Mouse (Mus musculus): Measurements from ENCODE around the gene Cd47. TPM values are rescaled to one million over a fixed set of nuclear protein-coding genes. Genes with fewer than 3 reads are reported as not detected.

Cd47 gene
- total RNA-seq (2014; rRNA removed) (87.7 and 99.9 TPM in 2 replicates), polyA plus RNA-seq (2012; rRNA removed) (34.7 and 40.3 TPM in 2 replicates)

DNA sequence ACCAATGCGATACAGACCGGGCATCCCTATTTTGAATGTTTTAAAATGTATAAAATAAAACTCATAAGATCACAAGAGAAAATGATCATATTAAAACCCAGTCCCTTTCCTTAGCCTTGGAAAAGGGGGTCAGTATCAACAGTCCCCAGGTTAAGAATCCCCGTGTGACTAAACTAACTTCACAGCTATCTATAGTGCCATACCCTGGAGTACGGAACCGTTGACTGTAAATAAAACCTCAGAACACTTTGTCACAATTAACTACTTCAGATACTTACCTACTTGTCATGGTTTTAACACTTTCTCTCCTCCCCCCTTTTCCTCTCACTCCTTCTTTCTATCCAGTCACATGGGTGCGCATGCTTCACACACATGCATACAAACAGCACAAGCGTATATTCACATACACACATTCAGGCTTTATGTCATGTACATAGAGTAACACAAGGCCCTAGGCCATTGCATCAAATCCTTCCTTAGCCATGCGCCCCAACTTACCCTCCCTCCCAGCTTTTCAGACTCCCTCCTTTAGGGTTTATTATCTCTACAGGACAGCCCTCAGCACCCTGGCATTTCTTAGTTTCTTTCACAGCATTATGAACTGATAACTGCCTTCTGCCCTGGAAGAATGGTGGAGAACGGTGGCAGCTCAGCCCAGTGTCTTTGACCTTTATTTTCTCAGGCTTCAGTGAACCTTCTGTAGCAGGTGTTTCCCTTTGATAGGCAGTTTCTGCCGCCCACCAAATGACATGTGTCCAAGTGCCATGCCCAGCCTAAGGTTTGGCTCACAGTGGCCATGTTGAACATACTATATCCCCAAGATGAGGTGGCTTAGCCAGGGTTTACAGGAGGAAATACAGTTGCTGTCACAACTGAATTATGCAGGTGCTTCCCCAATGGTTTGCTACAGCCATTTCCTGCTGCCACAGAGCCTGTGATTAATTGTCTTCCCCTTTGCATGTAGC is at the start of gene Cd47:
Cd47 (plus strand) TSS at position 937 of the 965 bp plus-strand sequence.
- no peak within 1 kb of the TSS for H3K9ac ChIP-seq (ENCODE audit: low read depth, low read length)
- no peak within 1 kb of the TSS for H3K4me3 ChIP-seq (ENCODE audit: insufficient read depth, low read depth, low read length)
- H3K79me2 ChIP-seq (ENCODE audit: control insufficient read depth, insufficient read depth, low read length) = no peaks in the 10 kb centered on the region
- no peaks in the 10 kb centered on the region for H3K4me1 ChIP-seq (ENCODE audit: control insufficient read depth, insufficient read depth, low read length)
- H3K27ac ChIP-seq (replicated peaks; ENCODE audit: insufficient read depth, low read depth, low read length) = no peak within 1 kb of the TSS; the same call in 1 of the 2 replicates
- no peaks in the 10 kb centered on the region for H3K36me3 ChIP-seq (ENCODE audit: control insufficient read depth, insufficient read depth, low read length)
- TF ChIP-seq POLR2A (IDR thresholded peaks at IDR 0.05; ENCODE audit: extremely low read depth, insufficient read depth, low read length) (no peak), CTCF (IDR thresholded peaks at IDR 0.05; ENCODE audit: low read depth, low read length) (no peak)
- no peak for DNase-seq (ENCODE audit: extremely low read depth, low read depth, low spot score)
- no peaks in the 10 kb centered on the region for H3K27me3 ChIP-seq (ENCODE audit: control insufficient read depth, insufficient read depth, low read length)
- WGBS = 90% methylated on average over 10 of the region's 10 CpGs

DNA sequence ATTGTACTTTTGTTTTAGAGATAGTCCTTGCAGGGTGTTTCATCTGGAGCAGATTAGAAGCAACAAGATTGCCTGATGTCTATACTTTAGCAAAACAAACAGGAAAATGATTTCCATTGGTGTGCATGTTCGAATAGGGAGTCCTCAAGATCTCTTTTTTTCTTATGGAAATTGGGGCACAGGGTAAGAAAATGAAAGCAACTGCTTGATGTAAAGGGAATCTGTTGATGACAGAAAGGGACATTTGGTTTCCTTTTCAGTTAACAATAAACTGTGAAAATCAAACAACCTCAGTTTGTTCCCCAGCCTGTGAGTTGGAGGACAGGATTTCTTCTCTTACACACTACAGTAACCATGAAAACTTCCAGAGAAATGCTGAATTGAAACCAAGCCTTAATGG is 47.4 kb upstream of the Cd47 start:
- Histone ChIP-seq H3K27ac (replicated peaks; ENCODE audit: insufficient read depth, low read depth, low read length) (no peak overlapping the region), H3K36me3 (ENCODE audit: control insufficient read depth, insufficient read depth, low read length) (no peaks in the 10 kb centered on the region), H3K4me3 (ENCODE audit: insufficient read depth, low read depth, low read length) (no peak overlapping the region), H3K79me2 (ENCODE audit: control insufficient read depth, insufficient read depth, low read length) (no peaks in the 10 kb centered on the region), H3K27me3 (ENCODE audit: control insufficient read depth, insufficient read depth, low read length) (no peaks in the 10 kb centered on the region), H3K4me1 (ENCODE audit: control insufficient read depth, insufficient read depth, low read length) (no peaks in the 10 kb centered on the region), H3K9ac (ENCODE audit: low read depth, low read length) (no peak overlapping the region)
- TF ChIP-seq CTCF (IDR thresholded peaks at IDR 0.05; ENCODE audit: low read depth, low read length) = no peak
- TF ChIP-seq POLR2A (IDR thresholded peaks at IDR 0.05; ENCODE audit: extremely low read depth, insufficient read depth, low read length) = no peak
- 90% methylated on average over 1 of the region's 1 CpGs for WGBS
- no peak for DNase-seq (ENCODE audit: extremely low read depth, low read depth, low spot score)

DNA sequence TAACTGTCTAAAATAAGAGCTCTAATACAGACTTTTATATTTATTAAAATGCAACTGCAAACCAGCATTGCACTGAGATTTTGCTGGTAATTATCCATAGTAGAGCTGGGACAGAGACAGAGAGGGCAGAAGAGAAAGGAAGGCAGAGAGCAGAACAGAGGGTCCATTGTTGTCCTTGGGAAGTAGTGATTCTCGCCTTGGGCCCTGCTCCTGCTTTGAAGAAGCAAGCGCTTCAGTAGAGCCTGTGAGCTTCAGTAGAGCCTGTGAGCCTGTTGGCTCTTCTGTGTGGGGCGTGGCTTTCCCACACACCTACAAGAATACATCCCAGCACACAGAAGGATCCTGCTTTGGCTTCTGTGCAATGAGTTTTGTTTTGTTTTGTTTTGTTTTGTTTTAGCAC is 47.0 kb upstream of the Cd47 start:
- WGBS = 82% methylated on average over 3 of the region's 3 CpGs
- no peak overlapping the region for H3K4me3 ChIP-seq (ENCODE audit: insufficient read depth, low read depth, low read length)
- no peaks in the 10 kb centered on the region for H3K27me3 ChIP-seq (ENCODE audit: control insufficient read depth, insufficient read depth, low read length)
- no peak overlapping the region for H3K27ac ChIP-seq (replicated peaks; ENCODE audit: insufficient read depth, low read depth, low read length)
- no peak overlapping the region for H3K9ac ChIP-seq (ENCODE audit: low read depth, low read length)
- no peaks in the 10 kb centered on the region for H3K79me2 ChIP-seq (ENCODE audit: control insufficient read depth, insufficient read depth, low read length)
- no peaks in the 10 kb centered on the region for H3K4me1 ChIP-seq (ENCODE audit: control insufficient read depth, insufficient read depth, low read length)
- DNase-seq (ENCODE audit: extremely low read depth, low read depth, low spot score) = no peak
- TF ChIP-seq POLR2A (IDR thresholded peaks at IDR 0.05; ENCODE audit: extremely low read depth, insufficient read depth, low read length) (no peak), CTCF (IDR thresholded peaks at IDR 0.05; ENCODE audit: low read depth, low read length) (no peak)
- no peaks in the 10 kb centered on the region for H3K36me3 ChIP-seq (ENCODE audit: control insufficient read depth, insufficient read depth, low read length)

DNA sequence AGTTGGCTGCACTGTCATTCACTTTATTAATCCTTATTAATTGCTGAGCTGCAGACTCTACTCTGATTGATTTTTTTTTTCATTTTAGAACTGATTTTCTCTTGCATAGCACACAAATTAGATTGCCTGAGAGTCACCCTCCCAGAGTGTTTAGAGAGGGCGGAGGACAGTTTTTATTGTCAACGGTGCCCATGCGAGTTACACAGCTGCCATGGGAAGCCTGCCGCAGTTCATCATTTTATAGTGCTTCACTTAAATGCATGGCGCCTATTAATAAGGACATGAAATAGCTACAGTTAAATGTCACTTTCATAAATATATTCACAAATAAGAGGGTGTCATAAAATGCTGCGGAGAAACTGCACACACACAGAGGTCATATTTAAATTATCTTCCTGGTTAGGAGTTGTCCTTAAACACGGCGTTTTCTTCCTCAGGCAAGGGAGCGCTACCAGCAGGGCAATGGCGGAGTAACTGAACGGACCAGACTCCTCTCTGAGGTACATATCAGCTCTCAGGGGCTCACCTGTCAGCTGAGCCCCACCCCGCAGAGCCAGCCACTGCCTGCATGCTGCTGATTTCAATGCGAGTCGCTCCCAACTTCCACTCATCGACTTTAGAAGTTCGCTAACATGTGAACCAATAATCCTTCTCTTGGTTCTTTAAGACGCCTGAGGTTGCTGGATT is 39.7 kb upstream of the Cd47 start:
- H3K4me3 ChIP-seq (ENCODE audit: insufficient read depth, low read depth, low read length) = no peak overlapping the region
- no peaks in the 10 kb centered on the region for H3K27me3 ChIP-seq (ENCODE audit: control insufficient read depth, insufficient read depth, low read length)
- no peaks in the 10 kb centered on the region for H3K79me2 ChIP-seq (ENCODE audit: control insufficient read depth, insufficient read depth, low read length)
- H3K4me1 ChIP-seq (ENCODE audit: control insufficient read depth, insufficient read depth, low read length) = no peaks in the 10 kb centered on the region
- no peak for DNase-seq (ENCODE audit: extremely low read depth, low read depth, low spot score)
- H3K9ac ChIP-seq (ENCODE audit: low read depth, low read length) = no peak overlapping the region
- no peaks in the 10 kb centered on the region for H3K36me3 ChIP-seq (ENCODE audit: control insufficient read depth, insufficient read depth, low read length)
- no peak overlapping the region for H3K27ac ChIP-seq (replicated peaks; ENCODE audit: insufficient read depth, low read depth, low read length)
- TF ChIP-seq POLR2A (IDR thresholded peaks at IDR 0.05; ENCODE audit: extremely low read depth, insufficient read depth, low read length) (no peak), CTCF (IDR thresholded peaks at IDR 0.05; ENCODE audit: low read depth, low read length) (no peak)
- 79% methylated on average over 17 of the region's 17 CpGs for whole genome bisulfite sequencing

DNA sequence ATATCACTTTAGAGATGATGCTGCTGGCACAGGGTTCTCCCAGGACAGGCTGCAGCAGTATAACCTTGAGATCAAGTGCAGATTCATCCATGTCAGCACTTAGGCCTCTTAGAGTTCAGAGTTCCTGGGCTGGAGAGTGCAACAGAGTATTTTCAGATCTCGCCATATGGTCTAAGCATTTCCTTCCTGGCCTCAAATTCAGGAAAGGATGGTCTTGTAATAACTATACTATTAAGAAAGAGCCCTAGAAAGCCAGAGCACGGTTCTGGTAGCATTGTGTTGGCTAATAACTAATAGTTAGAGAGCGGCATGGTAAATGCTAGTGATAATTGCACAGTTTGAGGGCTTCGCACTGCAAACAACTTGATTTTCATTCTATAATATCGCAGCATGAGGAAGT is 38.4 kb upstream of the Cd47 start:
- WGBS = 89% methylated on average over 5 of the region's 5 CpGs
- Histone ChIP-seq H3K4me1 (ENCODE audit: control insufficient read depth, insufficient read depth, low read length) (no peaks in the 10 kb centered on the region), H3K27me3 (ENCODE audit: control insufficient read depth, insufficient read depth, low read length) (no peaks in the 10 kb centered on the region), H3K9ac (ENCODE audit: low read depth, low read length) (no peak overlapping the region), H3K27ac (replicated peaks; ENCODE audit: insufficient read depth, low read depth, low read length) (no peak overlapping the region), H3K4me3 (ENCODE audit: insufficient read depth, low read depth, low read length) (no peak overlapping the region), H3K79me2 (ENCODE audit: control insufficient read depth, insufficient read depth, low read length) (no peaks in the 10 kb centered on the region), H3K36me3 (ENCODE audit: control insufficient read depth, insufficient read depth, low read length) (no peaks in the 10 kb centered on the region)
- no peak for DNase-seq (ENCODE audit: extremely low read depth, low read depth, low spot score)
- TF ChIP-seq CTCF (IDR thresholded peaks at IDR 0.05; ENCODE audit: low read depth, low read length) (no peak), POLR2A (IDR thresholded peaks at IDR 0.05; ENCODE audit: extremely low read depth, insufficient read depth, low read length) (no peak)

All from liver, adult 2 months (tissue).